Mouse (Mus musculus): ENCODE results near the gene Zdhhc18.

The Zdhhc18 gene

GRCm38 (mm10) chr4:133631071-133631768 lies 18.7 kb downstream of the Zdhhc18 start:
- DNase-seq (ENCODE audit: low spot score in 2 of 2) = no peak

- DNase-seq (ENCODE audit: low spot score in 2 of 2) = no peak
These were observed 19.5 kb downstream of the Zdhhc18 start for GRCm38 (mm10) chr4:133630326-133630920.

- no peak for DNase-seq (ENCODE audit: low spot score in 2 of 2)
These were observed 20.8 kb downstream of the Zdhhc18 start for GRCm38 (mm10) chr4:133629191-133629590.

- DNase-seq (ENCODE audit: low spot score in 2 of 2) = no peak
These were observed 21.4 kb downstream of the Zdhhc18 start for GRCm38 (mm10) chr4:133628517-133628916.

- DNase-seq (ENCODE audit: low spot score in 2 of 2) = no peak
These were observed 22.9 kb downstream of the Zdhhc18 start for GRCm38 (mm10) chr4:133627039-133627438.

- no peak for DNase-seq (ENCODE audit: low spot score in 2 of 2)
These were observed 23.3 kb downstream of the Zdhhc18 start for GRCm38 (mm10) chr4:133626621-133627020.

- no peak for DNase-seq (ENCODE audit: low spot score in 2 of 2)
These were observed 23.7 kb downstream of the Zdhhc18 start for GRCm38 (mm10) chr4:133626221-133626620.

- peak; percentile 83 to 85 for DNase-seq (ENCODE audit: low spot score in 2 of 2)
These were observed 24.3 kb downstream of the Zdhhc18 start for GRCm38 (mm10) chr4:133625621-133626071.

GRCm38 (mm10) chr4:133624830-133625229 lies 25.1 kb downstream of the Zdhhc18 start:
- DNase-seq (ENCODE audit: low spot score in 2 of 2) = no peak

GRCm38 (mm10) chr4:133622161-133622695 lies 27.7 kb downstream of the Zdhhc18 start:
- DNase-seq (ENCODE audit: low spot score in 2 of 2) = peak; percentile 73 to 77

GRCm38 (mm10) chr4:133620668-133621067 lies 29.3 kb downstream of the Zdhhc18 start:
- DNase-seq (ENCODE audit: low spot score in 2 of 2) = peak; percentile 71

GRCm38 (mm10) chr4:133619473-133620136 lies 30.3 kb downstream of the Zdhhc18 start:
- peak; percentile 62 to 63 for DNase-seq (ENCODE audit: low spot score in 2 of 2)

GRCm38 (mm10) chr4:133617936-133618335 lies 32.0 kb downstream of the Zdhhc18 start:
- DNase-seq (ENCODE audit: low spot score in 2 of 2) = no peak

- no peak for DNase-seq (ENCODE audit: low spot score in 2 of 2)
These were observed 34.5 kb downstream of the Zdhhc18 start for GRCm38 (mm10) chr4:133615416-133615815.

- peak; percentile 65 to 69 for DNase-seq (ENCODE audit: low spot score in 2 of 2)
These were observed 35.6 kb downstream of the Zdhhc18 start for GRCm38 (mm10) chr4:133614274-133614761.

- DNase-seq (ENCODE audit: low spot score in 2 of 2) = no peak
These were observed 36.1 kb downstream of the Zdhhc18 start for GRCm38 (mm10) chr4:133613867-133614266.

GRCm38 (mm10) chr4:133613026-133613425 lies 36.9 kb downstream of the Zdhhc18 start:
- DNase-seq (ENCODE audit: low spot score in 2 of 2) = no peak

GRCm38 (mm10) chr4:133612416-133612815 lies 37.5 kb downstream of the Zdhhc18 start:
- no peak for DNase-seq (ENCODE audit: low spot score in 2 of 2)

- no peak for DNase-seq (ENCODE audit: low spot score in 2 of 2)
These were observed 38.1 kb downstream of the Zdhhc18 start for GRCm38 (mm10) chr4:133611815-133612214.

- DNase-seq (ENCODE audit: low spot score in 2 of 2) = peak; percentile 81 to 84
These were observed 40.2 kb downstream of the Zdhhc18 start for GRCm38 (mm10) chr4:133609719-133610118.

GRCm38 (mm10) chr4:133607284-133607683 lies 42.7 kb downstream of the Zdhhc18 start:
- no peak for DNase-seq (ENCODE audit: low spot score in 2 of 2)

GRCm38 (mm10) chr4:133605330-133605729 lies 44.6 kb downstream of the Zdhhc18 start:
- no peak for DNase-seq (ENCODE audit: low spot score in 2 of 2)

All from spleen, postnatal 36 days (tissue).